Mouse (Mus musculus) gastrocnemius, adult 18-20 months (tissue): Measurements from ENCODE around the gene Dennd2d. TPM values are rescaled to one million over a fixed set of nuclear protein-coding genes. Genes with fewer than 3 reads are reported as not detected.

Experiments
- DNase-seq: peaks from one replicate; pipeline ENCODE4 v3.0.0; 2021; ENCODE audit warnings: low spot score
- total RNA-seq, 2 experiments: library from RNA; stranded (reverse); gene quantifications; 2 replicates each; pipeline ENCODE4 v1.2.3; 2021

The Dennd2d gene
- total RNA-seq, 2 experiments from 2014 or later: 0.07 to 0.24 TPM

- DNase-seq: no peak
These were observed 14.0 kb downstream of the Dennd2d start for GRCm38 (mm10) chr3:106496045-106496721.

DNA sequence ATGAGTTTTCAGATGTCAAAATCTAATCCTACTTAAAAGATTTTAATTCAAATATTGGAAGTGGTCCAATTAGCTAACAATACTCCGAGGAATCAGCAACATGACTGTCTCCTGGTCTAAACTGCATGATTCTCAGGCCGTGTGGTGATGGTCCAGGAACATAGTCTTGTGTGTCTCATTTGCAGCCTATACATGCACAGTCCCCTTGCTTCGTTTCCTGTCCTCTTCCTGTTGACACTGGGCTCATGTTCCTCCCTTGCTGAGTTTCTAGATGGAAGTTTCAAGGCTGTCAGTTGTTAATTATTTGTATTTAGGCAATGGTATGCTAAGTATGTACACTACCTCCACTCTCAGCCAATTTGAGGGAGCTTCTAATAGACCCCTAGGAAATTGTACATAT is 14.8 kb downstream of the Dennd2d start:
- DNase-seq: no peak

DNA sequence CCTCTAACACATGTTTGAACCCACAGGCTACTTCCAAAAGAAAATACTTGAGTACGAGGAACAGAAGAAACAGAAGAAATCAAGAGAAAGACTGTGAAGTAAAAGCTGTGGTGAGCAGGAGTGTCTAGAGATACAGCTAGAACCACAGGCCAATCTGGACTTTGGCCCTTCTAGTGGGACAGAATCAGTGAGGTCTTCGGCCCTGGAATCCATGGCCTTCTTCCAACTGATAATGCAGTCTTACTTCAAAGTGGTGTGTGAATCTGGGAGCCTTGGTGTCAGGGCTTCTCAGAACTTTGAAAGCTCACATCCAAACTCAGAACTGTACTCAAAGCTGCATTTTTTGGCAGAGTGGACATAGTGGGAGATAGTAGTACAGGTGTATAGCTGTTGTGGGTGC is 18.3 kb downstream of the Dennd2d start:
- no peak for DNase-seq

- no peak for DNase-seq
These were observed 20.7 kb downstream of the Dennd2d start for GRCm38 (mm10) chr3:106502892-106503291.

DNA sequence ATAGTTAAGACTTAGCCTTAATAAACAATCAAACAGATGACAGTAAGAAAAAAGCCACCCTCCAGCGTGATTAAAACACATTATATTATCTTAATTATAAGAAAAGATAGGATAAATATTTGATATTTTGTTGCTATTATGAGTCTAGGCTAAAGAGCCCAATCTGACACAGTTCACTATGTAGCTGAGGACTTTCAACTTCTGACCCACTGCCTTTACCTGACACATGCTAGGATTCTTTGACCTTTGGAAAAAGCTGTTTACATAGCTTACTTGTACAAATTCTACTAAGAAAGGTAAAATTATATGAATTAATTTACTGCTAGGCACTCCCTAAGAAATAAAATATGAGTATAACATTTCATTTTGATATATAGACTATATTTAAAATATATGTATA is 28.5 kb downstream of the Dennd2d start:
- no peak for DNase-seq

DNA sequence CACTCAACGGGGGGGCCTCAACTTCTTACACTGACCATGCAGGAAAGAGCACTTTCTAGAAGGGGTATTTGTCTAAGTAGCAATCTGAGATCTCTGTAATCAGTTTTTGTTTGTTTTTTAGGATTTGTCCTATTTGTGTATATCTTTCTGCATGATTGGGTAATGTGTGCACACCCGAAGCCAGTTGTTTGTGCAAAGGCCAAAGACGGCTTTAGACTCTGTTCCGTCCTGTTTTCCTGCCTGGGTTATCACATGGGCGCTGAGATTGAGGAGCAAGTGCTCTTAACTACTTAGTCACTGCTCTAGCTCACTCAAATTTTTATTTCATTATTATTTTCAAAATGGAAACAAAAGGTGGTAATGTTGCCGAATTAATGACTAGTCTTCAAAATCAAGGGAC is 32.8 kb downstream of the Dennd2d start:
- DNase-seq: no peak

GRCm38 (mm10) chr3:106522730-106523129 is 40.5 kb downstream of the Dennd2d start:
- no peak for DNase-seq

GRCm38 (mm10) chr3:106526411-106526810 is 44.2 kb downstream of the Dennd2d start:
- no peak for DNase-seq

DNA sequence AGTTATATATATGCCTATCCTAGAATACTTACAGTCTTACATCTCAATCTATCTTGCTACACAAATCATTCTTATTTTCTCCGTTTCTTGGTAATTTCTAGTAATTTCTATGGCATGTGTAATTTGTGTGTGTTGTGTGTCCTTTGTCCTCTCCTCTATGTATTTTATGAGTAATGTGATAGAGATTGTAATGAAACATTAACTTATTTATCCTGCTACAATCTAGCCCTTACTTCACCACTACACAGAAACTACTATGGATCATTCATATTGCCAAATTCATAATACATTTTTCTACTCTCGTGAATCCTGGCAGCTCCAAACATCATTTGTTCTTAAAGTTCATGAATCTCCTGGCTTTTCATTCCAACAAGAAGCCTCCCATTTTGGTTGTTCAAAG is 45.8 kb downstream of the Dennd2d start:
- no peak for DNase-seq

DNA sequence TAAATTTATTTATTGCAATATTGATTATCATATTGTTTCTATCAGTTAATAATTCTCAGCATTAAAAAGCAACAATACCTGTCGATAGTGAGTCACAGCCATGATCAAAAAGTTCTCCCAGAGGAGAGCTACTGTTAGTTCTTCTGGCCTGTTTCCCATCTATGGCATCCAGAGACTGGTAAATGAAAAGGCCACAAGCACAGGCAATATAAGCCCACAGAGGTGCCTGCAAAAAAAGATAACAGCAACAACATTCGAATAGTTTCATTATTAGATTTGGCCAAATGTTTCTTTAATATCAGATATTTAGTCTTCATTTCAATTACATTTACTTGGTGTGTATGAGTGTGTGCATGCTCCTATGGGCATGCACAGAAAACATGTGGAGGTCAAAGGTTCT is 51.1 kb downstream of the Dennd2d start:
- no peak for DNase-seq

DNA sequence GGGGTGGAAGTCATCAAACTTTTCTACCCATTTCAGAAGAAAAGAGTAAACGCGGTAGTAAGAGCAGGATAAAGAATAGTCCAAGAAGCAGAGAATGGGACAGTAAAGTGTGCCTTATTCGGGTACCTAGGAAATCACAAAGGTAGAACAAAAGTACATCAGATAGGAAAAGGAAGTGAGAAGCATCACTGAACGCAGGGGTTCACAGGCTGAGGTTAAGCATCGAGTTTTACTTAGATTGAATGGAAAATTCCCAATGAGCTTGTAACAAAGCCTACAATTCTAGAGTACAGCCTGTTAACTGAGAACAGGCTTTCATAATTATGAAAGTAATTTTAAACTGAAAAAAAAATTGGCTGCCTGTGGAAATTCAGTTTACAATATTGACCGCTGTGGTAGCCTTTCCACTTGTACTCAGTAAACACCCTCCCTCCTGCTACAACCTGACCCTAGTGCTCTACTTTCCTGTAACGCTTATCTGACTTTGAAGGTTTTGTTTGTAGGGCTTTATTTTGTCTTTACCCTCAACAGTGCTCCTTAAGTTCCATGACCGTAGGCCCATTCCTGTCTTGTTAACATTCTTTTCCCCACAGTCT is 62.6 kb downstream of the Dennd2d start:
- DNase-seq: no peak

- DNase-seq: peak; percentile 94
These were observed 65.1 kb downstream of the Dennd2d start, which contains the start of the genes Dram2 and Cept1 for GRCm38 (mm10) chr3:106547171-106547923. Dram2 (plus strand) TSS chr3:106547798. Cept1 (minus strand) TSS chr3:106547802.

DNA sequence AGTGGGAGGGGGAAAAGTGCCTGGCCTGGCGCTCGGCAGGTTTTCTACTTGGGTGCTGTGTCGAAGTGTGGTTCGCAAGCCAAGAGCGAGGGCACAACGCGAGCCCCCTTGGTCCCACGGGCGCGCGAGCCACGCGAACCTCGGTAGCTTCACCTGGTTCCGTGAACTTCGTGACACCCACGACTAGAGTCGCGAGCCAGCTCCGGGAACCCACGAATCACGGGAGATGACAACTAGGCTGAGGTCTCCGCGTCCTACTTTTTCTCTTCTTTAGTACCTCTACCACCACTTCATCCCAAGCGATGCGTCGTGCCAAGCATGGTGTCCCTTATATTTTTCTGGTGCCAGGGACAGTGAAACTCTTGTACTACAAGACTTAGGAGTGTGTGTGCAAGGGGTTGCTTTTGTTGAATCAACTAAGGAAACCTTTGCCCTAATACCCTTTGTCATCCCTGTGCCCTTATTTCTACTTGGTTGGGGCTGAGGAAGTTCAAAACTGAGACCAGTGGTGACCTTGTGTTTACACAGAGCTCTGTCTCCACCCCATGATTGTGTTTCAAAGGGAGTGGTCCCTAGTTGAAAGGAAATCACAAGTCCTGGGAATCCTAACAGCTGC is 65.8 kb downstream of the Dennd2d start:
- DNase-seq: peak; percentile 32

DNA sequence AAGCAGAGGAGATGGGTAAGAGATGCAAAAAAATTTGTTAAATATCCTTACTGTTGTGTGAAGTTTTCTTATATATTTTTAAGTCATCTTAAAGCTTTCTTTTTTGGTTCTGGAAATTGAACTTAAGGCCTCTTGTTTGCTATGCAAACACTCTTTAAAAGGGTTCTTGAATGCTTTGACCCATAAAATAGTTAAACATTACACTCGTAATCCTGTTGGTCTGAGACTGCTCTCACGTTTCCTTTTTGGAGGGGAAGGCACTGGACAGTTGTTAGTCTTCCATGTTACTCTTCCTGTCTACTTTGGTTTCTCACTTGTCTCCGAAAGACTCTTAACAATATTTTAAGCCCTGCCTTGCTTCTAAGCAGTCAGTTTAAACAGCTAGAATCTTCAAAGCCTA is 66.8 kb downstream of the Dennd2d start:
- no peak for DNase-seq

Other genes starting within 250 kb of the Dennd2d start
- gene Chil6, start 76.2 kb upstream of the Dennd2d start, total RNA-seq: not detected
- 100 to 1,000 TPM in 1 of 2 experiments, 10 to 100 TPM in 1; 93.7 to 103 TPM for gene Dram2, start 65.4 kb downstream of the Dennd2d start, total RNA-seq
- 10 to 100 TPM; 27.6 to 30.8 TPM for gene Cept1, start 65.4 kb downstream of the Dennd2d start, total RNA-seq
- 10 to 100 TPM in 1 of 2 experiments, 1 to 10 TPM in 1; 9.4 to 10.8 TPM for gene Lrif1, start 202.6 kb downstream of the Dennd2d start, total RNA-seq